Mouse (Mus musculus): ENCODE measurements at regions not wholly inside any gene's neighbourhood (a gene's known extent, or its start where the extent isn't known, plus 50 kb on each side); places are given as distances from the start of the nearest gene placed in this dataset.

DNA sequence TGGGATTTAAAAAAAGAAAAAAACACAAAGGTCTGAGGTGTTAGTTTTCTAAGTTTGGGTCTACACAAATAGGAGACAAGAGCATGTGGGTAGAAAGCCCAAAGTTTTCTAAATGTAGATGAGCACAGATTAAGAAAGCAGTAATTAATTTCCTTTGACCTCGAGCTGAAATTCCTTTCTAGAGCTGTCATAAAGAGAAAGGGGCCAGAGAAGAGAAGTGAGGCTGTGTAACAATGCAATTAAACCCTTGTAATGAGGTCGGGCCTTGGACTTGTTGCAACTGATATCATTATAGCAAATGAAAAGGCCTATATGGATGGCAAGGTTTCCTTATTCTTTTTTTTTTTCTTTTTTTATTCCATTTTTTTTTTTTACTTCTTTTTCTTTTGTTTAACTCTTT is 337.2 kb downstream of the Nr2f2 start:
- Histone ChIP-seq H3K27ac (no peak overlapping the region), H3K9me3 (no peaks in the 10 kb centered on the region), H3K27me3 (ENCODE audit: poor library complexity, severe bottlenecking) (no peaks in the 10 kb centered on the region; the same call in 1 of the 2 replicates), H3K4me3 (no peak overlapping the region), H3K4me1 (0 out of 2 replicates have a peak, but pooled peaks cover 3% of the 10 kb centered on the region), H3K36me3 (replicated peaks) (no peaks in the 10 kb centered on the region)
- WGBS = 48% methylated on average over 2 of the region's 2 CpGs
- DNase-seq (ENCODE audit: extremely low spot score, low spot score) = no peak

DNA sequence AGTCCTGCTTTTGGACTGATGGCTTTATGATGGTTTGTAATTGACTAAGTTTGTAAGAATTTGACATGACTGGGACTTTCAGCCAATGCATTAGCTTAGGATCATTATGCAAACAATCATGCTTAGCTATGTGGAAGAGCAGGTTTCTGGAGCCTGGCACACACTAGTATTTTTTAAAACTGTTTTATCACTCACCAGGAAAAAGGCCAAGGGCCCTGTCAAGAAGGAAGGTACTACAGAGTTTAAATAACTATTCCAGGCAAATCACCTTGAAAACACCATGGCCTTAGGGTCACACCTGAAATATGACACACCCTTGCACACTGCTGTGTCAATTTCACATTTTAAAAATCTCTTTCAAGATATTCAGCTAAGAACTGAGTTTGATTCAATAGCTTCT is 341.0 kb downstream of the Nr2f2 start:
- H3K36me3 ChIP-seq (replicated peaks) = no peaks in the 10 kb centered on the region
- no peak overlapping the region for H3K4me3 ChIP-seq
- H3K9me3 ChIP-seq = no peaks in the 10 kb centered on the region
- no peaks in the 10 kb centered on the region; the same call in 1 of the 2 replicates for H3K27me3 ChIP-seq (ENCODE audit: poor library complexity, severe bottlenecking)
- H3K4me1 ChIP-seq = 0 out of 2 replicates have a peak, but pooled peaks cover 3% of the 10 kb centered on the region
- no peak for DNase-seq (ENCODE audit: extremely low spot score, low spot score)
- no peak overlapping the region for H3K27ac ChIP-seq

DNA sequence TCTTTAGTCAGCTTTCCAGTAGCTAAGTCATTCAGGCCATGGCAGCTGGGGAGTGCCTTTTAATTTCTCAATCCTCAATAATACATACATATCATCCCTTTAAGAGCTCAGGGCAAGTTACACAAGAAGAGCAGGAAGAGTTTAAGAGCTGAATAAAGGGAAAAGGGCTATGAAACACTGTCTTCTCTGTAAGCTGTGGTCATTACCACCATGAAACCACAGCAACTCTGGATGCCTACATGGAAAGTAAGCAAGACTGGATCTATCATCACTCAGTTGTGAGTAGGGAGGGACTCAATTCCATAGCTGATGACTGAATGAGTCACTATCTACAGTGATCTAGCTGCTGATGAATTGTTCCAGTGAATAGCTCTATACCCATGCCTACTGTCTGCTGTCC is 349.9 kb downstream of the Nr2f2 start:
- Histone ChIP-seq H3K9me3 (no peaks in the 10 kb centered on the region), H3K27me3 (ENCODE audit: poor library complexity, severe bottlenecking) (no peaks in the 10 kb centered on the region), H3K4me3 (no peak overlapping the region), H3K36me3 (replicated peaks) (no peaks in the 10 kb centered on the region), H3K4me1 (no peaks in the 10 kb centered on the region), H3K27ac (no peak overlapping the region)
- DNase-seq (ENCODE audit: extremely low spot score, low spot score) = no peak

DNA sequence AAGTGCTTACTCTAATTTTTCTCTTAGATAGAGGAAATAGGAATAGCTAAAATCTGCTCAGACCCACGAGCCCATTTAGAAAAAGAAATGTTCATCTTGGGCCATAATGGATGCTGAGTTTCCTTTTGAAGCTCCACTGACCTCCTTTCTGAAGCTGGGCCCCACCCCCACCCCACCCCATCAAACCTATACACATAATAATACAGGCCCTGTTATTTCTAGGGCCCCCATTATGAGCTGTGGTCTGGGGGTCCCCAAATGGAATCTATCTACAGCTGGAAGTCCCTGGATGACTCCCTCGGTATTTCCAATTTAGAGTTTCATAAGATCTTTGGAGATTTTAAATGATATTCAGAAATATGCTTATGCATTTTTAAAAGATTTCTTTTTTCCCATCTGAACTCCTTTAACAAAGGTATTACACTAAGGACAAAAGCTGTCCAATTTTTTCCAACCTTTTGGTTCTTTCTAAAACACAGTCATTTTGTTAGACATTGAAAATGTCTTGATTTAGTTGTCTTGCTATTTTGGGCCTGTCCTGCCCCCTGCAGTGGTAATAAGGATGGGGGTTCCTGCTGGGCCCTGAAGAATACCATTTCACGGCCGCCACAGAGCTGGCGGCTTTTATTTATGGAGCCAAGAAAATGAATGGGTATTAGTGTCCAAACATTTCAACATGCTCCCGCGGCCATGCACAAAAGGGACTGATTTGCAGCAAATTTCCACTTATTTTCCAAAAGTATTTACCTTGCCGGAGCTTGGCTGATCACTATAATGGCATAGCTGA is 363.1 kb downstream of the Nr2f2 start:
- H3K4me1 ChIP-seq = peaks cover 30% of the 10 kb centered on the region
- H3K36me3 ChIP-seq (replicated peaks) = no peaks in the 10 kb centered on the region
- H3K9me3 ChIP-seq = peaks cover 8% of the 10 kb centered on the region
- WGBS = 22% methylated on average over 8 of the region's 8 CpGs
- H3K27ac ChIP-seq = peak overlapping the region; percentile 15; the same call in 1 of the 2 replicates
- no peak overlapping the region for H3K4me3 ChIP-seq
- H3K27me3 ChIP-seq (ENCODE audit: poor library complexity, severe bottlenecking) = peaks cover 69% of the 10 kb centered on the region
- DNase-seq (ENCODE audit: extremely low spot score, low spot score) = no peak

DNA sequence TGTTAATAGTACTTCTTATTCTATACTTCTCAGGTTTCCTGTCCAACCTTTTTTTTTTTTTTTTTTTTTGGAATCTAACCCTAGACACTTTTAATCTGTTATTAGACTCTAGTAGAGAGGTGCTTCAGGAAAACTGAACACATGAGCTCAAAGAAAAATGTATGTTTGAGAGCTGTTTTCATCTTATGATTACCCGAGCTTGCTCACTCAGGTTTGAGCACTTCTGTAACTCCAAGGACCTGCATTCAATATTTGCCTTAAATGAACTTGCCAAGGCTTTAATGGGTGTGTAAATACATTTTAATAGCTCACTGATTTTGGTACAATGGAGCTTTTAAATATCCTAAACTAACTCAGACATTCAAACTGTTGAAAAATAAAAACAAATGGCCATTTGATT is 367.8 kb downstream of the Nr2f2 start:
- H3K27me3 ChIP-seq (ENCODE audit: poor library complexity, severe bottlenecking) = peaks cover 94% of the 10 kb centered on the region
- no peak for DNase-seq (ENCODE audit: extremely low spot score, low spot score)
- 81% methylated on average over 1 of the region's 1 CpGs for WGBS
- H3K4me3 ChIP-seq = no peak overlapping the region
- H3K9me3 ChIP-seq = no peaks in the 10 kb centered on the region
- H3K36me3 ChIP-seq (replicated peaks) = no peaks in the 10 kb centered on the region
- H3K27ac ChIP-seq = no peak overlapping the region
- H3K4me1 ChIP-seq = peaks cover 48% of the 10 kb centered on the region

GRCm38 (mm10) chr7:69994540-69995303 is 371.8 kb downstream of the Nr2f2 start:
- peaks cover 95% of the 10 kb centered on the region for H3K27me3 ChIP-seq (ENCODE audit: poor library complexity, severe bottlenecking)
- H3K36me3 ChIP-seq (replicated peaks) = no peaks in the 10 kb centered on the region
- no peak overlapping the region for H3K27ac ChIP-seq
- 66% methylated on average over 6 of the region's 6 CpGs for WGBS
- H3K4me1 ChIP-seq = peaks cover 55% of the 10 kb centered on the region
- no peak for DNase-seq (ENCODE audit: extremely low spot score, low spot score)
- no peak overlapping the region for H3K4me3 ChIP-seq
- no peaks in the 10 kb centered on the region for H3K9me3 ChIP-seq

DNA sequence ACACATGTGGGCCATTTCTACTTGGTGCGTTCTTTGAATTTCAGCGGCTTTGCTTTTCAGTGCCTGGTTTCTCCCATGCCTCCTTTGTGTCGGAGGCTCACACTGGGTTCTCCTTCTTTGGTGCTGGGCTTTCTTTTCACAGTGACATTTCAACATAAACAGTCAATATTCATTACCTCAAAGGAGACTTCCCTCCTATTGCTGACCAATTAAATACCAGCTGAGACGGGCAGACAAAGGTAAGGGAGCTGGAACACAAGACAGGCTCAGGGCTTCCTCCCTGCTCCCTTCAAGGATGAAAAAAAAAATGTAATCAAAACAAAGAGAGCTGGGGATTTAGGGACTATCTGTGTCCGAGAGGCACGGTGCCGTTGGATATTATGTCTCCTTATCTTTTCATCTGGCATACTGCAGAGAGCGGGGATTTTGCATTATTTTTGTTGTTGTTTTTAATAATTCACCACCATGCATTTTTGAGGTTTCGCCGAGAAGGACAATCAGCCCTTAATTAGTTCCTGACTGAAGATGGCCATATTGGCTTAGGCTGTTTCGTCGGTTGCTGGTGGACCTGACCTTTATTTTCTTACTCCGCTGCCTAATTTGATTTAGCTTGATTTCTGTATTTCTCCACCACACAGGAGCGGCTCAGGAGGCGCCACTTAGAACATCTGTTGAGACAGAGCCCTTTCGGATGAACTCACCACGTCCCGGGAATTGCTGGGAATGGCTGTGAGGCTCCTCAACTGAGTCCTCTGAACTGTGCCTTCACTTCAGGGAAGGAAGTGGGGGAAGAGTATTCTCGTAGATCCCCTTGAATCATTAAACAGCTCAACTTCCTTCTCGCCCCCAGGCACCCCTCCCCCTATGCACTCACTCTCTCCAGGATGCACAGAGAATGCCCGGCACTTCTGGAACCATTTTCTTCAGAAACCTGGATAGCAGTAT is 373.9 kb downstream of the Nr2f2 start:
- Histone ChIP-seq H3K9me3 (no peaks in the 10 kb centered on the region), H3K4me1 (peaks cover 64% of the 10 kb centered on the region), H3K27me3 (ENCODE audit: poor library complexity, severe bottlenecking) (peaks cover 92% of the 10 kb centered on the region), H3K27ac (peak overlapping the region; percentile 84), H3K36me3 (replicated peaks) (no peaks in the 10 kb centered on the region), H3K4me3 (peak overlapping the region; percentile 44)
- 2% methylated on average over 21 of the region's 21 CpGs for WGBS
- DNase-seq (ENCODE audit: extremely low spot score, low spot score) = peak; percentile 41

DNA sequence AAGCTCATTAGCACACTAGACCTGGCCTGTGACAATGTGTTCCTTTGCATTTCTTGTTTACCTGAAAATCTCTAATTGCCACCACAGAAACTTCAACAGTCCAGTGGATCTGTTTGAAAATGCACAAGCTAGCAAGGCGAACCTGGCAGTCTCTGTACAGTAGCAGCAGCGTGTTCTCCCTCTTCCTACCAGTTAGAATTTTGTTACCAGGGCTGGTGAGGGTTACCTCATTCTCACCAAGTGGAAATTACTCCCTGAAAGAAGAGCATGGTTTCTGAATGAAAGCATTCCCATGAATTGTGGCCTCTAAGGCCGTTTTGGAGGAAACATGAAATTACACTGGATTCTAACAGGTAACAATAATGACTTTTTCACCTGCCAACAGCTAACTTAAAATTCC is 374.6 kb downstream of the Nr2f2 start:
- peaks cover 92% of the 10 kb centered on the region for H3K27me3 ChIP-seq (ENCODE audit: poor library complexity, severe bottlenecking)
- H3K27ac ChIP-seq = peak overlapping the region; percentile 84
- H3K4me1 ChIP-seq = peaks cover 64% of the 10 kb centered on the region
- H3K9me3 ChIP-seq = no peaks in the 10 kb centered on the region
- H3K36me3 ChIP-seq (replicated peaks) = no peaks in the 10 kb centered on the region
- peak overlapping the region; percentile 44 for H3K4me3 ChIP-seq
- 20% methylated on average over 3 of the region's 3 CpGs for WGBS
- DNase-seq (ENCODE audit: extremely low spot score, low spot score) = no peak

DNA sequence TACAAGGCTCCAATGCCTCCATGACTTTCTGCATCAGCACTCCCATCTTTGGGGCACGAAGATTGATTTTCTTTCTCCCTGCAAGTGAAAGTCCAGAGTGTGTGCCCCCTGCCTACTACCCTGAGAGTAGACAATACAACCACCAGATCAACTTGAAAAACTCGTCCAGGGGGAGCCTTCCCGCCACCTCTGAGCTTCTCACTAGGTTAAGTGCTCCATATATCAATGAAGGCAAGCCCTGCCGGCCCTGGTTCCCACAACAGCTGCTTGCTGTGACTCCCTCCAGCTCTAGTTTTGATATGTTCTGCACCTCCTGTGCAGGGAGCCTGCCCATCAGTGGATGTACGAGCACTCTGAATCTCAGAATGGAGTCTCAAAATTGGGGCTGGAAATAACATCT is 377.8 kb downstream of the Nr2f2 start:
- peaks cover 42% of the 10 kb centered on the region for H3K4me1 ChIP-seq

DNA sequence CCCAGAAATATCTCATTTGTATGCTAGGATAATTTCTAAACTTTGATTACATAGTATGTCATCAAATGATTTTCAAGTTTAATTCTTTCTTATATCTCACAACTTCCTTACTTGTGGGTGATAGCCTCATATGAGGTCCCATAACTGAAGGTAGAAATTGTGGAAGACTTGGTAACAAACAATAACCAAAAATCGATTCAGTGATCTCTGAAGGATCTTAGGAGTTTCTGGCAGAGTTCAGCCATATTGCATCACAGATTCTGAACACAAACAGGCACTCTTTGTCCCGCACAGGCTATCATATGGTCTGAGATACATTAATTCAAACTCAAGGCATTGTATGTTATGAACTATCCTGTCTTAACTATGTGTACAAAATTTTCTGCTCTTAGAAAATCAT is 385.2 kb downstream of the Nr2f2 start:
- WGBS = 88% methylated on average over 2 of the region's 2 CpGs
- H3K4me1 ChIP-seq = no peaks in the 10 kb centered on the region
- no peak for DNase-seq (ENCODE audit: extremely low spot score, low spot score)

More for the DNA sequence above, 377.8 kb downstream of the Nr2f2 start:
- DNase-seq (ENCODE audit: extremely low spot score, low spot score) = no peak
- no peaks in the 10 kb centered on the region for H3K9me3 ChIP-seq
- H3K36me3 ChIP-seq (replicated peaks) = no peaks in the 10 kb centered on the region
- H3K27me3 ChIP-seq (ENCODE audit: poor library complexity, severe bottlenecking) = peaks cover 79% of the 10 kb centered on the region
- 15% methylated on average over 5 of the region's 5 CpGs for WGBS
- peak overlapping the region; percentile 68 for H3K27ac ChIP-seq
- H3K4me3 ChIP-seq = no peak overlapping the region

GRCm38 (mm10) chr7:69976369-69976768 is 390.2 kb downstream of the Nr2f2 start:
- DNase-seq (ENCODE audit: extremely low spot score, low spot score) = no peak
- H3K36me3 ChIP-seq (replicated peaks) = no peaks in the 10 kb centered on the region
- no peak overlapping the region for H3K27ac ChIP-seq
- H3K9me3 ChIP-seq = no peaks in the 10 kb centered on the region
- H3K27me3 ChIP-seq (ENCODE audit: poor library complexity, severe bottlenecking) = peaks cover 16% of the 10 kb centered on the region
- no peak overlapping the region for H3K4me3 ChIP-seq
- 87% methylated on average over 3 of the region's 3 CpGs for WGBS
- H3K4me1 ChIP-seq = no peaks in the 10 kb centered on the region

More for the DNA sequence above, 385.2 kb downstream of the Nr2f2 start:
- Histone ChIP-seq H3K27ac (no peak overlapping the region), H3K4me3 (no peak overlapping the region), H3K36me3 (replicated peaks) (no peaks in the 10 kb centered on the region), H3K9me3 (no peaks in the 10 kb centered on the region), H3K27me3 (ENCODE audit: poor library complexity, severe bottlenecking) (peaks cover 12% of the 10 kb centered on the region)

DNA sequence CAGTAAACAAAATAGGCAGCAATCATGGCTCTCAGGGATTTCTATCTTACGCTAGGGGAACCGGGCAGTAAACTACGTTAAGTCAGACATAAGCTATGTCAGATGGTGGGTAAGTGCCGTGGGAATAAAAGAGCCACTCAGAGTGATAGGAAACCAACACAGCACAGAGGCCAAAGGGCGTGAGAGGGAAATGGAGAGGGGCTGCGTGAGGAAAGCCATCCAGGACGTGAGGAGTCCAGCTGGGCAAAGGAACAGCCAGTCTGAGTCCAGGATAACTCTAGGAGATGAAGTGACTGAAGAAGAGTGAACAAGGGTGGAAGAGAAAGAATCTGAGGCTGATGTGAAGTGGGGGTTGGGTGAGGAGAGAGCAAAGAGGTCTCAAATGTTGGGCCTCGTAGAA is 402.5 kb downstream of the Nr2f2 start:
- Histone ChIP-seq H3K4me1 (no peaks in the 10 kb centered on the region), H3K4me3 (no peak overlapping the region), H3K36me3 (replicated peaks) (no peaks in the 10 kb centered on the region), H3K27ac (no peak overlapping the region), H3K27me3 (ENCODE audit: poor library complexity, severe bottlenecking) (peaks cover 56% of the 10 kb centered on the region), H3K9me3 (no peaks in the 10 kb centered on the region)
- 75% methylated on average over 8 of the region's 8 CpGs for WGBS
- no peak for DNase-seq (ENCODE audit: extremely low spot score, low spot score)

Measured in forebrain, embryonic 10.5 days (tissue).